Mouse (Mus musculus) lung, embryonic 16.5 days (tissue): ENCODE data around the gene Ino80b. TPM values are rescaled to one million over a fixed set of nuclear protein-coding genes. Genes with fewer than 3 reads are reported as not detected.

Experiments
- ATAC-seq: fragments of 200-750 bp; cut with Nextera tagmentation; 2 replicates; pipeline ENCODE4 v1.8.0; 2017; ENCODE audit warnings: low read depth, mild to moderate bottlenecking, moderate library complexity
- H3K27ac ChIP-seq: fragments of 300-500 bp; sonication (generic); 2 replicates; pipeline ENCODE4 v1.5.1; 2014; ENCODE audit warnings: mild to moderate bottlenecking, control low read depth, low read length
- H3K27me3 ChIP-seq: fragments of 300-500 bp; sonication (generic); 2 replicates; pipeline ENCODE4 v1.6.1; 2014; ENCODE audit warnings: low read depth, low read length, mixed read lengths; ENCODE audit not compliant: control insufficient read depth, insufficient read depth
- H3K36me3 ChIP-seq: fragments of 300-500 bp; sonication (generic); 2 replicates; pipeline ENCODE4 v1.6.1; 2014; ENCODE audit warnings: low read length; ENCODE audit not compliant: control insufficient read depth, insufficient read depth
- H3K4me1 ChIP-seq: fragments of 300-500 bp; sonication (generic); replicated peaks from 2 replicates; pipeline ENCODE4 v1.6.1; 2014; ENCODE audit warnings: low read length, mixed read lengths; ENCODE audit not compliant: control insufficient read depth, insufficient read depth
- H3K4me2 ChIP-seq: fragments of 300-500 bp; sonication (generic); 2 replicates; pipeline ENCODE4 v1.6.1; 2014; ENCODE audit warnings: low read depth, low read length, control low read depth
- H3K4me3 ChIP-seq: fragments of 300-500 bp; sonication (generic); 2 replicates; pipeline ENCODE4 v1.5.1; 2014; ENCODE audit warnings: mild to moderate bottlenecking, low read length, control low read depth
- H3K9ac ChIP-seq: fragments of 300-500 bp; sonication (generic); 2 replicates; pipeline ENCODE4 v1.6.1; 2014; ENCODE audit warnings: low read length, control low read depth
- H3K9me3 ChIP-seq: fragments of 300-500 bp; sonication (generic); 2 replicates; pipeline ENCODE4 v1.6.1; 2016; ENCODE audit warnings: low read length; ENCODE audit not compliant: control insufficient read depth
- WGBS: fragments of 180-500 bp; shearing (Covaris S2); extraction: QIAGEN DNeasy Blood & Tissue Kit; methylation state at CpG from one replicate; pipeline ENCODE4 v1.1.7; 2014; 5-methylcytosine and 5-hydroxymethylcytosine counted together
- polyA plus RNA-seq: library from polyadenylated mRNA; unstranded; fragments of >200 nt; fragmentation: Nextera tagmentation; extraction: Ambion mirVana; gene quantifications from 2 replicates; pipeline ENCODE4 v1.2.1, GENCODE M21; 2015

Gene Ino80b
- polyA plus RNA-seq, 1 experiment from 2014 or later = 14.5 TPM

GRCm38 (mm10) chr6:83136291-83136880, 11.2 kb upstream of the Ino80b start:
- H3K36me3 ChIP-seq = no peaks in the 10 kb centered on the region; the same call in 1 of the 2 replicates
- no peaks in the 10 kb centered on the region for H3K9me3 ChIP-seq
- H3K9ac ChIP-seq = peak overlapping the region; percentile 89
- no peak for ATAC-seq
- peak overlapping the region; percentile 100 for H3K27ac ChIP-seq
- H3K27me3 ChIP-seq = no peaks in the 10 kb centered on the region
- peak overlapping the region; percentile 85 for H3K4me2 ChIP-seq
- WGBS = 13% methylated on average over 5 of the region's 5 CpGs
- peak overlapping the region; percentile 63 for H3K4me3 ChIP-seq
- peaks cover 30% of the 10 kb centered on the region for H3K4me1 ChIP-seq

- H3K27me3 ChIP-seq = no peaks in the 10 kb centered on the region
- H3K4me1 ChIP-seq = peaks cover 34% of the 10 kb centered on the region
- peak overlapping the region; percentile 89 for H3K9ac ChIP-seq
- H3K9me3 ChIP-seq = no peaks in the 10 kb centered on the region
- no peaks in the 10 kb centered on the region; the same call in 1 of the 2 replicates for H3K36me3 ChIP-seq
- peak overlapping the region; percentile 63 for H3K4me3 ChIP-seq
- H3K27ac ChIP-seq = peak overlapping the region; percentile 100
- ATAC-seq = no peak
- WGBS = 7% methylated on average over 37 of the region's 37 CpGs
- peak overlapping the region; percentile 85 for H3K4me2 ChIP-seq
Observed at GRCm38 (mm10) chr6:83135571-83136161, 10.4 kb upstream of the Ino80b start.

DNA sequence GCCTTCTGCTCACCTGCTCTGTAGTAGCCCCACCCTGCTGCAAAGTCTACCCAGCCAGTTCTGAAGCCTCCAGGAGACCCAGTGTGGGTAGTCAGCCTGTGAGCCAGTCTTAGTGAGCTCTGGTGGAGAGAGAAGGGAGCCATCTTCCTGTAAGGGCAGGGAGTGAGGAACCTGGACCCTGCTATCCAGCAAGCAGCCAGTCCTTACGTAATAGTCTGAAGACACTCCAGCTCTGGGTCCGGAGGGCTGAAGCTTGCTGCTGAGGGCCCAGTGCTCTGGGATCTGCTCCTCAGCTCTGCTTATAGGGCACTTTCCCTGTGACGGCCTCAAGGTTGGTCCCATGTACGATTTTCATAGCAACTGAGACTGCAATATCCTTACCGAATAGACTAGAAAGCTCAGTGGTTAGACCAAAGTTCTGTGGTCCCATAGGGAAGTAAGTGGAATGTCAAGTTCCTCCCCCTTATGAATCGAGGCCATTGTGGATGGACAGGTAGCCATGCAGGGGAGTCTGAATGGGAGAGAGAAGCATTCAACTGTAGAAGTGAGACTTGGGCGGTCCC, 9.8 kb upstream of the Ino80b start, which contains the start of gene Rtkn:
Gene Rtkn (plus strand): TSS at position 513 of the 563 bp plus-strand sequence.
- no peak for ATAC-seq
- peaks cover 34% of the 10 kb centered on the region for H3K4me1 ChIP-seq
- 53% methylated on average over 7 of the region's 7 CpGs for WGBS

DNA sequence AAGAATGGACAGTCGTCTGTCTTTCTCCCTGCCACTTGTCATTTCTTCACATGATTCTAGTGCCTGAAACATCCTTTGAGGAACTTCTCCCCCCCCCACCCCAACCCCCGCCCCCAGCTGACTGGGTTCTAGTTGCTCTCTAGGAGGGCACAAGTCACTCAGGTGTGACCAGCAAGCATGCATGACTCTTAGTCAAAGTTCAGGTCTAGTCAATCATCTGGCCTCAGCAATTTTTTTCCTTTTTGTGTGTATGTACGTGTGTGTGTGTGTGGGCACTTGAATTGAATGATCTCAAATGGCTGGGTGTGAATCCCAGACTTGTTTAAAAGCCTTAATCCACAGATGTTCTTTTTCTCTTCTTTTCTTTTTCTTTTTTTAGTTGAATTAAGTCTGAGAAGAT, 9.0 kb upstream of the Ino80b start:
- no peaks in the 10 kb centered on the region for H3K27me3 ChIP-seq
- H3K9ac ChIP-seq = no peak overlapping the region
- no peaks in the 10 kb centered on the region for H3K36me3 ChIP-seq
- H3K27ac ChIP-seq = no peak overlapping the region
- H3K9me3 ChIP-seq = no peaks in the 10 kb centered on the region
- 59% methylated on average over 3 of the region's 3 CpGs for WGBS
- no peak for ATAC-seq
- H3K4me1 ChIP-seq = peaks cover 33% of the 10 kb centered on the region
- H3K4me3 ChIP-seq = no peak overlapping the region
- H3K4me2 ChIP-seq = no peak overlapping the region

More for the DNA sequence above, 9.8 kb upstream of the Ino80b start, which contains the start of gene Rtkn:
- Histone ChIP-seq H3K4me2 (peak within 1 kb of the TSS; percentile 85), H3K4me3 (peak within 1 kb of the TSS; percentile 63), H3K9ac (peak within 1 kb of the TSS; percentile 89), H3K27ac (peak within 1 kb of the TSS; percentile 100), H3K9me3 (no peaks in the 10 kb centered on the region), H3K27me3 (no peaks in the 10 kb centered on the region), H3K36me3 (no peaks in the 10 kb centered on the region; the same call in 1 of the 2 replicates)

DNA sequence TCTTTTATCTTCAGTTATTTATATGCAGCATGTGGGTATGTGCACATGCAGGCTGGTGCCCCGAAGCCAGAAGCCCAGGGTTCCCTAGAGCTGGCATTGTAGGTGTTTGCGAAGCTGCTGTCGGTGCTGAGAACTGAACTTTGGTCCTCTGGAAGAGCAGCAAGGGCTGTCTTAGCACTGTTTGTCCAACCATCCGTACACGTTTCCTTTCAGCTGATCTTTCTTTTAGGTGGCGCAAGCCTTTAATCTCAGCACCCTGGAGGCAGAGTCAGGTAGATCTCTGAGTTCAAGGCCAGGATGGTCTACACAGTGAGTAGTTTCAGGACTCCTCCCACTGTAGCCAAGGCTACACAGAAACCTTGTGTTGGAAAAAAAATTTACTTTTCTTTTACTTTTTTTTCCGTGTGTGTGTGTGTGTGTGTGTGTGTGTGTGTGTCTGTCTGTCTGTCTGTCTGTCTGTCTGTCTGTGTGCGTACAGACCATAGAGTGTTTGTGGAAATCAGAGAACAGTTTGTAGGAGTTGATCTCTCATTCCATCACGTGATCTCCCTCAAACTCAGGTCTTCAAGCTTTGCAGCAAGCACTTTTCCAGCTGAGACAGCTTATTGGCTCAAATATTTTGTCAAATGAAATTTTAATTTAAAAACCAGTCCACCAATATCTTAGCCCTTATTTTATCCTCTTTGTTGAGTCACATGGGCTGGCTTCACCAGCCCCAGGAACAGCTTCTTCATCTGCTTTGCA, 7.1 kb upstream of the Ino80b start:
- WGBS = 65% methylated on average over 9 of the region's 9 CpGs
- Histone ChIP-seq H3K4me3 (no peak overlapping the region), H3K27me3 (no peaks in the 10 kb centered on the region), H3K9me3 (no peaks in the 10 kb centered on the region), H3K9ac (no peak overlapping the region), H3K4me1 (peaks cover 18% of the 10 kb centered on the region), H3K4me2 (no peak overlapping the region), H3K36me3 (no peaks in the 10 kb centered on the region), H3K27ac (peak overlapping the region; percentile 56; the same call in 1 of the 2 replicates)
- no peak for ATAC-seq

DNA sequence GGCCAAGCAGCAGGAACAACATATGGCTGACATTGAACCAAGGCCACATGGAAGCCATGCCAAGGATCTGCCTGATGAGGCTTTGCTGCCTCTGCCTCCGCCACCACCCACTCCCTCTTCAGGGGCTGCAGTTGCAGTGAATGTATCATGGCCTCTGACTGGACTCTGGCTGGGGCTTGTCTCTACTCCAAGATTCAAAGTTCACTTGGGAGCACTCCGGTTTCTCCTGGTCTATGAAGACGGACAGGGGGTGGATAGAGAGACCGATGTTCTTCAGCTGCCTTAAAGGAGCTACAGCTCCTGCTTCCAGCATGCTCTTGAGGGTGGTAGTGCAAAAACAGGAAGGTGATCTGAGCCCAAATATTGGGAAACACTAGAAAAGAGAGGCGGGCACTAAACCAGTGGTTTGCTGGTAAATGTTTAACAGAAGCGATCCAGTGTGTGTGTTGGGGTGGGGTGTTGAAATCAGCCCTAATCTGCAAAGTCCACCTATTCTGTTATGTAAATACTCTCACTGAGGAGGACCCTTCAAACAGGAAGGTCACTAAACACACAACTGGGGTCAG, 6.3 kb upstream of the Ino80b start:
- 37% methylated on average over 6 of the region's 6 CpGs for WGBS
- H3K36me3 ChIP-seq = no peaks in the 10 kb centered on the region
- no peaks in the 10 kb centered on the region for H3K27me3 ChIP-seq
- H3K9ac ChIP-seq = no peak overlapping the region
- no peak overlapping the region for H3K4me3 ChIP-seq
- H3K4me2 ChIP-seq = peak overlapping the region; percentile 3; the same call in 1 of the 2 replicates
- no peaks in the 10 kb centered on the region for H3K9me3 ChIP-seq
- peaks cover 18% of the 10 kb centered on the region for H3K4me1 ChIP-seq
- peak; percentile 27 for ATAC-seq
- peak overlapping the region; percentile 86 for H3K27ac ChIP-seq

- Histone ChIP-seq H3K4me2 (no peak overlapping the region), H3K4me3 (no peak overlapping the region), H3K27me3 (no peaks in the 10 kb centered on the region), H3K36me3 (no peaks in the 10 kb centered on the region), H3K27ac (no peak overlapping the region), H3K9me3 (no peaks in the 10 kb centered on the region), H3K9ac (no peak overlapping the region), H3K4me1 (peaks cover 19% of the 10 kb centered on the region)
- ATAC-seq = no peak
- 89% methylated on average over 5 of the region's 5 CpGs for WGBS
Observed at GRCm38 (mm10) chr6:83127419-83127818, 2.2 kb upstream of the Ino80b start.

- ATAC-seq = peak; percentile 31
- Histone ChIP-seq H3K4me1 (peaks cover 24% of the 10 kb centered on the region), H3K27ac (peak overlapping the region; percentile 80), H3K9me3 (no peaks in the 10 kb centered on the region), H3K27me3 (no peaks in the 10 kb centered on the region), H3K4me2 (peak overlapping the region; percentile 94), H3K36me3 (no peaks in the 10 kb centered on the region), H3K9ac (peak overlapping the region; percentile 89), H3K4me3 (peak overlapping the region; percentile 88)
- under 1% methylated on average over 30 of the region's 30 CpGs for WGBS
Observed at GRCm38 (mm10) chr6:83124851-83125312, 349 bp downstream of the Ino80b start.
